Mouse (Mus musculus) heart, postnatal 36 days (tissue): ENCODE results near the gene C1rb. TPM values are rescaled to one million over a fixed set of nuclear protein-coding genes. Genes with fewer than 3 reads are reported as not detected.
"Not testable (repeated sequence)": the region's sequence is repeated elsewhere in the genome, so short reads cannot be mapped to it uniquely, and the experiment has no call there.

Source experiments
- DNase-seq, 2 experiments: peaks; one replicate each; pipeline ENCODE4 v3.0.0; 2021 to 2022
- intact Hi-C: fragments of 180-260 bp; cut with DNase I; formaldehyde crosslinking; loops from one replicate; pipeline ENCODE4 v1.15.1; 2025
- total RNA-seq, 2 experiments: library from RNA; stranded (reverse); gene quantifications; 2 replicates each; pipeline ENCODE4 v1.2.3; 2021

C1rb gene
- total RNA-seq: 1 to 10 TPM; 1.4 TPM

GRCm38 (mm10) chr6:124570026-124570425 lies at the start of gene C1rb:
C1rb (plus strand) TSS chr6:124570294.
- intact Hi-C loops: loop anchor here (1.0 to 5.0 kb wide), 4 partner anchors 53 to 189 kb away; partner anchors contain the start of gene Ptpn6
- peak; percentile 63 to 68 for DNase-seq

- intact Hi-C loops, DNase-seq: not testable (repeated sequence)
Observed at GRCm38 (mm10) chr6:124522082-124522481, 48.0 kb upstream of the C1rb start.

- DNase-seq: no peak
- intact Hi-C loops: no loop called here
Observed at GRCm38 (mm10) chr6:124527881-124528280, 42.2 kb upstream of the C1rb start.

GRCm38 (mm10) chr6:124531077-124531476 lies 39.0 kb upstream of the C1rb start:
- intact Hi-C loops: no loop called here

GRCm38 (mm10) chr6:124536125-124536829 lies 33.8 kb upstream of the C1rb start:
- intact Hi-C loops: not testable (repeated sequence)

More at GRCm38 (mm10) chr6:124531077-124531476, 39.0 kb upstream of the C1rb start:
- DNase-seq: no peak

GRCm38 (mm10) chr6:124541176-124541575 lies 28.9 kb upstream of the C1rb start:
- intact Hi-C loops, DNase-seq: not testable (repeated sequence)

More at GRCm38 (mm10) chr6:124536125-124536829, 33.8 kb upstream of the C1rb start:
- not testable (repeated sequence) for DNase-seq

DNA sequence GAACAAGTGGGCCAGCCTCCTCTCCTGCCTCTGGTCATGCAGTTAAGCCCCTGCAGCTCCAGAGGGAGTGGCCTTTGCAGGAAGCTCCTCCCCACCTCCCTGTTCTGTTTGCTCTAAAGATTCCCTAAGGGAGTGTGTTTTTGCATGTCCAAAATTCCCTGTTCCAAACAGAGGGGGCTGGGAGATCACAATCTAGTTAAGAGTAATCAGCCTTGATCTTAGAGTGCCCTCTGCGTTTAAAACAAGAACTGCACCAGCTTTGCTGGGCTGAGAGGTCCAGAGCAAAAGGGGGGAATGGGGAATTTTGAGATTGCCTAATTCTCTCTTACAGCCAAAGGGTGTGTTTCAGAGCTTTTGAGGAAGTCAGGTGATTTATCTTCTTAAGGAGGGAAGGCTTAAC lies 27.8 kb upstream of the C1rb start, which contains the start of gene C1s1:
Gene C1s1, minus strand, starts transcription at position 76 of the 400 bp plus-strand sequence.
- intact Hi-C loops: loop anchor here (2.0 kb wide), 1 partner anchor 49 kb away; the partner anchor contains the start of gene C1rl

DNA sequence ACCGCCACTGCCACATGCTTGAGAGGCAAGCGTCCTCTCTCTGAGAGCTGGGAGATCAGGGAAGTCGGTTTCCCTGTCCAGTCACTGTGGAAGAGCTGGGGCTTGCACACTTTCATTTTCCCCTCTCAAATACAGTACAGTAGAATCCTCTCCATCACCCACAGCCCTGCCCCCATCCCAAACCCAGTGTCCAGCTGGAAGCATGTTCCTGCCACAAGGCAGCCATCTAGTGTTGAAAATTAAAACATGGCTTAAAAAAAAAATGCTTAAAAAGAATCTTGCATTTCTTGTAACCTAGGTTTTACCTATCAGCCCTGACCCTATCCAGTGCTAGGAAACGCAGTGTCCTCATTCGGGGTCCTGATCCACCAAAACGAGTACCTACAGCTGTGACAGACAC lies 25.6 kb upstream of the C1rb start:
- peak; percentile 6 to 12 for DNase-seq

More for the DNA sequence above, 27.8 kb upstream of the C1rb start, which contains the start of gene C1s1:
- peak; percentile 58 to 65 for DNase-seq

DNA sequence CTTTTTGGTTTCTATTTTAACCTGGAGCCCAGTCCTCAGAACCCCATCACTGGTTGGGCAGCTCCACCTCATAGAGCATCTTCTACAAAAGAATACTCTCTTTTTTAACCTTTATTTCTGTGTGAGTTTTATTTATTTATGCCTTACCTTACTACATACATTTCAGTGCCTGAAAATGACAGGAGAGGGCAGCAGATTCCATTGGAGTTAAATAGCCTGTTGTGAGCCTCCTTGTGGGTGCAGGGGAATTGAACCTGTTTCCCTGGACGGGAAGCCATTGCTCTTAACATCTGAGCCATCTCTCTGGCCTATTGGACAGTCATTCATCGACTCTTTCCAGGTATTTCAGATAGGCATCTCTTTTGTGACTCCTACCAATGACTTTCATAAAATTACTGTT lies 24.7 kb upstream of the C1rb start:
- intact Hi-C loops: loop anchor here (2.0 kb wide), 1 partner anchor 33 kb away; the partner anchor contains the start of gene C1ra
- no peak for DNase-seq

More for the DNA sequence above, 25.6 kb upstream of the C1rb start:
- intact Hi-C loops: loop anchor here (2.0 kb wide), 1 partner anchor 32 kb away; the partner anchor contains the start of gene C1ra

DNA sequence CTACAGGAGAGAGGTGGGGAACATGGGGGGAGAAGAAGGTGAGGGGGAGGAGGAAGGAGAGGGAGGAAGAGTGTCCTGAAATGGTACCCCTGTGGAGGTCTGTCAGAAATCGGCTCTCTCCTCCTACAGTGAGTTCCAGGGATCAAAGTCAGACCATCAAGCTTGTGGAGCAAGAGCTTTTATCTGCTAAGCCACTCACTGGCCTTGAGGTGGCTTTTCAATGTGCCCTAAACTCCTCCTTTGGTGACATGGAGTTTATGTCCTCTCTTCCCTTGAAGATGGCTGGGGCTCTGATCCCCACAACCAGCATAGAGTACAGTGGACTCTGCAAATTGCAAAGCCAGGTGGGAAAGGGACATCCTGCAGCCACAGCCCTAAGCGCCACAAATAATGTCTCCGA lies 22.1 kb upstream of the C1rb start:
- intact Hi-C loops, DNase-seq: not testable (repeated sequence)

DNA sequence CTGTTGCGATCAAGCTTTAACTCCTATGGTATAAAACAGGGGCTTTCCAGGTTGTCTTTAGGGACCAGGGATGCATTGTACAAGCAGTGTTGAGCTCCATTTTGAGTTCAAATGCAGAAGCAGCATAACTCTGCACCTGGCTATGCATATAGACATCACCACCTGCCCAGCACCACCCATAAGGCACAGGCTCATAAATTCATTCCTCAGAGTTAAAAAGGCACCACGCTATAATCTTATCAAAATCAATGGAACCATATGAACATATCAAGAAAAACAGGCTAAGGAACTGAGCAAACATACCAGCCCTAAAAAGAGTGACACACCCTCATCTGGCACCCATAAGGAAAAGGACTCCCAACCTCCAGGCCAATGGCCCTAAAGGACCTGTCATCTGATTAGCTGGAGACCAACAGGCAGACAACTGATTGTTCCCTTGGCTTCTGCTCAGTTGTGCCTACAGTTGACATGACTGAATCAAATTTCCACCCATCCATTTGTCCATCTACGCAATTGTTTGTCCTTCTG lies 21.0 kb upstream of the C1rb start:
- DNase-seq: no peak
- intact Hi-C loops: no loop called here

DNA sequence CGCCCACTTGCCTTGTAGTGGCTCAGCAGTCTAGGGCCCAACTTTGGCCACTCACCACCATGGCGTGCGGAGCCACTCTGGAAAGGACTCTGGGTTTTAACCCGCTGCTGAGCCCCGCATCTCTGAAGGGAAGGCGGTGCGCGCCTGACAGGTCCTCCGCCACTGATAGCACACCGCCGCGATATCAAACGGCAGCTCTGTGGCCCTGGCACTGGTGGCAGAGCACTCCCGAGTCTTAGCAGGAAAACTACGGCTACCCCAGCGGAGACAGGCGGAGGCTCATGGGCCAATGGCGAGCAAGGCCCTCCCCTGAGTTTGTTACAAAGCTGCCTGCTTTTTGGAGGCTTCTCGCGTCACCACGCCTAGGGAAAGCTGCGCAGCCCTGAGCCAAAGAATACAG lies 17.3 kb upstream of the C1rb start:
- no peak for DNase-seq
- intact Hi-C loops: no loop called here

GRCm38 (mm10) chr6:124555956-124556355 lies 14.1 kb upstream of the C1rb start:
- DNase-seq, intact Hi-C loops: not testable (repeated sequence)

GRCm38 (mm10) chr6:124561156-124561555 lies 8.9 kb upstream of the C1rb start:
- DNase-seq, intact Hi-C loops: not testable (repeated sequence)

DNA sequence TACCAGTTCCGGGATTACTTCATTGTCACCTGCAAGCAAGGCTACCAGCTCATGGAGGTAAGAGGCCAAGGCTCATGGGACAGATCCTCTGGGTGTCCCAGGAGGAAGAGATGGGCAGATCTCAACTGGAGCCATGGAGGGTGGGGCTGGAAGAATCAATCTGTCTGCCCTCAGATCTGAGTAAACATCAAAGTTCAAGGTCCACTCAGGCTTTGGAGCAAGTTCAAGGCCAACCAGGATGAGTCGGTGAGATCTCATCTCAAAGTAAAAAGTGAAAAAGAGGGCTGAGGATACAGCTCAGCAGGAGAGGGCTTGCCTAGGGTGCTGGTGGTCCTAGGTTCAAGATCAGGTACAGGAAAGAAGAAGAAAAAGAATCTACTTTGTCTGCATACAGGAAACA lies 8.5 kb upstream of the C1rb start:
- intact Hi-C loops, DNase-seq: not testable (repeated sequence)

DNA sequence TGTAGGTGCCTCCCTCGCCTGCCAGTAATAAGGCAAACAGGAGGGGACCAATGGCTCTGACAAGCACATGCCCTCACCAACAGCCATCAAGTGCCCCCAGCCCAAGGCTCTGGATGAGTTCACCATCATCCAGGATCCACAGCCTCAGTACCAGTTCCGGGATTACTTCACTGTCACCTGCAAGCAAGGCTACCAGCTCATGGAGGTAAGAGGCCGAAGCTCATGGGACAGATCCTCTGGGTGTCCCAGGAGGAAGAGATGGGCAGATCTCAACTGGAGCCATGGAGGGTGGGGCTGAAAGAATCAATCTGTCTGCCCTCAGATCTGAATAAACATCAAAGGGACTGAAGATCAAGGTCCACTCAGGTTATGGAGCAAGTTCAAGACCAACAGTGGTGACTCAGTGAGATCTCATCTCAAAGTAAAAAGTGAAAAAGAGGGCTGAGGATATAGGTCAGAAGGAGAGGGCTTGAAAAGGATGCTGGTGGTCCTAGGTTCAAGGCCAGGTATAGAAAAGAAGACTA lies 5.1 kb downstream of the C1rb start:
- intact Hi-C loops: not testable (repeated sequence)

GRCm38 (mm10) chr6:124580155-124580554 lies 10.1 kb downstream of the C1rb start:
- intact Hi-C loops, DNase-seq: not testable (repeated sequence)

More for the DNA sequence above, 5.1 kb downstream of the C1rb start:
- DNase-seq: not testable (repeated sequence)

GRCm38 (mm10) chr6:124582231-124582630 lies 12.1 kb downstream of the C1rb start:
- no peak for DNase-seq
- intact Hi-C loops: no loop called here

DNA sequence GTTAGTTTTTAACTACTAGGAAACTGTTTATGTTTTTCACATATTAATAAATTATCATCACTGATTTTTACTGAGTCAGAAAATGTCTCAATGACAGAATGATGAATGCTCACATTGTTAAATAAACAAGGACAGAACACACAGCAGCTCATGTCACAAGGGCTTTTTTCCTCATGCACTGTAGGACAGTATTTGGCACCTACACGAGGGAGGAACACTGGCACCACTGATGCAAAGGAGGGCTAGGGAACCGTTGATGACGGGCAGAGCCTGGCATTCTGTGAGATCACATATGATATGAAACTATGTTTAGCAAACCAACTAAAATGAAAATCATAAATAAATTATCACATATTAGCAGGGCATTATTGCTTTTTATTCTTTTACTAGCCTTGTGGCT lies 14.8 kb downstream of the C1rb start:
- intact Hi-C loops: no loop called here

GRCm38 (mm10) chr6:124585761-124586160 lies 15.7 kb downstream of the C1rb start:
- DNase-seq: peak; percentile 17 to 28
- intact Hi-C loops: no loop called here

More for the DNA sequence above, 14.8 kb downstream of the C1rb start:
- no peak for DNase-seq

DNA sequence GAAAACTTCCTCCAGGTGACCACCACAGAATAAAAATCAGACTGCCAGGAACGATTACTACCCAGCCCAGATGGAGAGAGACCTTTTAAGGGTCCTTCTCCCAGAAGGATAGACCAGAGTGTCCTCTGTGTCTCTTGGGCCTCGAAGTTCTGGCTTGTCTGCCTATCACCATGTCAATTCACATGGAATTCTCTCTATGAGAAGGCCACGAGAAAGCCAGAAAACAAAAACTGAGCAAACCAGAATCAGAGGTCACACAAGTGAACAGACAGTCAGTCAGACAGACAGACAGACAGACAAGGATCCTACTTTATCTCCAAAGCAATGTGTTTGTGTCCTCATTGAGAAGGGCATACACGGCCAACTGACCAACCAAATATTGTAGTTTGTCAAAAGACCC lies 16.2 kb downstream of the C1rb start:
- DNase-seq: no peak
- intact Hi-C loops: no loop called here
